Mouse (Mus musculus) kidney, postnatal 10 days (tissue): ENCODE measurements around the gene Zfp131.

Experiments used
- DNase-seq: peaks from one replicate; pipeline ENCODE4 v3.0.0; 2021; ENCODE audit warnings: mixed read lengths

Gene Zfp131

GRCm38 (mm10) chr13:119754635-119755020 is 36.1 kb downstream of the Zfp131 start:
- DNase-seq: no peak

DNA sequence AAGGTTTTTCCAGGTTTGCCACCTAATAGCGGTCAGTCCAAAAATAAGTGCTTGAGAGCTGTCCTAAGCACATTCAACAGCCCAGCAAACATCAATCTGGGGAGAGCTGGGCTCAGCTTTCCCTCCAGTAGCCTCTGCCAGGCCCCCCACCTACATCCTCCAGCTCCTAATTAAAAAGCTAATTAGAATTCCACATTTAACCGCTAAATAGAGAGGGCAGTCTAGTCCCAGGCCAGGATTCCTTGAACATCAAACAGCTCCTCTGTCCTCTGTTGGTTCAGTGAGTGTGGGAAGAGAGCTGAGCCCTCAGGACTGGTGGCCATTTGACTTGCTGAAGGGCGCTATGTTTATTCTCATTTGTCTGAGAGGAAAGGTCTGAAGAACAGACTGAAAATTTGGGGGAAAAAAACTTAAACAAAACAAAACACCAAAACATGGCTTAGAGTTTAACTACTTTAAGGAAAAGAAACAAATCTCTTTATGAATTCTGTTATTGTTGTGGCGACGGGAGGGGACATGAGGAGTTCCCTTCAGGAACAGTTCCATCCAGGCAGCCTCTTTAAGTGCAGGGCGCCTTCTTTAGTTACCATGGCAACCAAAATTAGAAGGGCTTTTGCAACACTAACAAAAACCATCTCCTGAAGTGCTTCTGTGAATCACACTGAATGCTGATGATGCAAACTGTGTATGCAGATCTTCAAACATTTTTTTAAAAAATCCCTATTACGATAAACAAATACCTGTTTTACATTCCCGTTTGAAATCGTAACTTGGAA is 36.6 kb downstream of the Zfp131 start:
- DNase-seq: no peak

DNA sequence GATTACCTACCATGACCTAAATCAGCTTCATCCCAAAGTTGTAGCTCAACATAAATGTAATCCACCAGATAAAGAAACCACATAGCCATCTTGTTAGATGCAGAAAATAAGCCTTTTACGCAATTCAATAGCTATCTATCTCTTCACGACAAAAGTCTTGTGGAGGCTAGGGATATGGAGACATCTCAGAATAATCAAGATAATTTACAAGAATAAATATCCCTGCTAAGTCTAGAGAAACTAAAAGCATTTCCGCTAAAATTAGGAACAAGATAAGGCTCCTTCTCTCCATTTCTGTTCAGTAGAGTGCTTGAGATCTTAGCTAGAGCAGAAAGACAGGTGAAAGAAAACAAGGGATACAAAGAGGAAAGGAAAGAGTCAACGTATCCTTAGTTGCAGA is 43.8 kb downstream of the Zfp131 start:
- no peak for DNase-seq

DNA sequence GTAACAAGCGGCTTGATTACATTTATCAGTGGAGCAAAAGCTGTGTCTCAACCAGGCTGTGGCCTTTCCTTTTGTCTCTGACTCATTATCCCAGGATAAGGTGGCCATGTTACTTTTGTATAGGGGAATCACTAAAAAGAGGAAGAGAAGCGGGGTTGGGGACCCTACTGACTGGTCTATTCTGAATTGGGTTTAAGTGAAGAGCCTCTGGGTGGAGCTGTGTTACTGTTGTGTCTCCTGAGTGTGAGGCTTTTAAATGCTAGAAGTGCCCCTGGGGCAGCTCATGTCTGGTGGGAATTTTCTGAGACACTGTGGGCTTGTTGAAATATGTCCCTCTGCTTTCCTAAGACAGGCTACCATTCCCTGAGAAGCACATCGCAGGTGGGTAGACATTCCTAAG is 47.2 kb downstream of the Zfp131 start:
- no peak for DNase-seq

DNA sequence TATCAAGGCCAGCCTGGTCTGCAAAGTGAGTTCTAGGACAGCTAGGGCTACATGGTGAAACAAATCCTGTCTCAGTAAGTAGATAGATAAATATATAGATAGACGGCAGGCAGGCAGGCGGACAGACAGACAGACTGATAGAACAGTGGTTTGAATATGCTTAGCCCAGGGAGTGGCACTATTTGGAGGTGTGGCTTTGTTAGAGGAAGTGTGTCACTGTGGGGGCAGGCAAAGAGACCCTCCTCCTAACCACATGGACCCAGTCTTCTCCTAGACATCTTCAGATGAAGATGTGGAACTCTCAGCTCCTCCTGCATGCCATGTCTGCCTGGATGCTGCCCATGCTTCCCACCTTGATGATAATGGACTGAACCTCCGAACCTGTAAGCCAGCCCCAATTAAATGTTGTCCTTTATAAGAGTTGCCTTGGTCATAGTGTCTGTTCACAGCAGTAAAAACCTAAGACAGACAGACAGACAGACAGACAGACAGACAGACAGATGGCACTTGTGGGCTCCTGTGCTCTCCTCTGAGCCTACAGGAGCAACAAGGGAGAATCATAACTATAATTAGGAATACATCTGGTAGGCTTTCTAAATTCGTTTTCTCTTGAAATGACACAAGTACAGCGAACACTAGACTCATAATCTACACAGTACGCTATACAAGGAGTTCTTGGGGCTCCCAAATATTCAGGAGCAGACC is 47.8 kb downstream of the Zfp131 start:
- no peak for DNase-seq

- DNase-seq: no peak
Observed at GRCm38 (mm10) chr13:119741390-119742237, 49.1 kb downstream of the Zfp131 start.

GRCm38 (mm10) chr13:119731448-119731847 is 59.2 kb downstream of the Zfp131 start:
- no peak for DNase-seq

- no peak for DNase-seq
Observed at GRCm38 (mm10) chr13:119729406-119729805, 61.3 kb downstream of the Zfp131 start.

DNA sequence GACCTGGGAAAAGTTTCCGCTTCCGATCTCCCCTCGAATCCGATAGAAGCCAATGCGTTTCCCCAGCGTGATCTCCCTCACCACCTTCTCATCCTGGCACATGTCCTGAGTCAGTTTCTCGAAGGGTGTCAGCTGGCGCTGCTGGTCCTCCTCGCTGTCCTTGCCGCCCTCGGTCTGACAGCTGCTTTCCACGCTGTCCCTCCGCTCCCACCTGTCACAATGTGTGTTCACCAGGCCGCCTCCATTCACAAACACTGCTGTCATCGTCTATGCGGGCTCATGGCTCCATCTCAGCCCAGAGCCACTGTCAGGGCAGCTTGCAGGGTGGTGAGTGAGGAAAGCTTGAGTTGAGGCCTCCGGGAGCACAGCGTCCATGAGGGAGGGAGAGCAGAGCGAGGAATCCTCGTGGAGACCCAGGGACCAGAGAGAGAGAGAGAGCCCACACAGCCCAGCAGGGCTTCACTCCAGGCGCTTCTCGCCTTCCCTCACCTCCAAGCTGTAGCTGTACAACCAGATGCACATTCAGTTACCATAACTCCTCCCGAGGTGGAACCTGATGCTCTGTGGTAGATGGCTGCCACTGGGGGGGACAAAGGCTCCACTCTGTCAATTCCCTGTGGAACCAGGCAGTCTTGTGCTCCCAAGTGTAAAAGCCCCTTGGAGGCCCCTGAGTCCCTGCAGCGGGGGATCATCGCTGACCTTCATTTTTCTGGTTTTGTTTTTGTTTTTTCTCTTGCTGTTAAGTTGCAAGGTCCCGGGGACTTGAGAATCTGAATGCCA is 62.9 kb downstream of the Zfp131 start:
- no peak for DNase-seq

DNA sequence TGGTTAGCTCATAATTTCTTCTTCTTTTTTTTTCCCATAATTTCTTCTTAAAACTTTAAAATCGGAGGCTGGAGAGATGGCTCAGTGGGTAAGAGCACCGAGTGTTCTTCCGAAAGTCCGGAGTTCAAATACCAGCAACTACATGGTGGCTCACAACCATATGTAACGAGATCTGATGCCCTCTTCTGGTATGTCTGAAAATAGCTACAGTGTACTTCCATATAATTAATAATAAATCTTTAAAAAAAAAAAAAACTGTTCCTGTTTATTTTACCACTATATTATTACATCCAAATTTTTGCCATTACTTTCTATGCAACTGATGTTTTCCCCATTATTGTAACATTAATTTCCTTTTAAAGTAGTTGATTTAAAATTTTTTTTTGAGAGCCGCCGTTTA is 66.1 kb downstream of the Zfp131 start:
- DNase-seq: no peak

- no peak for DNase-seq
Observed at GRCm38 (mm10) chr13:119723368-119723767, 67.3 kb downstream of the Zfp131 start.

GRCm38 (mm10) chr13:119722447-119722846 is 68.2 kb downstream of the Zfp131 start:
- no peak for DNase-seq

DNA sequence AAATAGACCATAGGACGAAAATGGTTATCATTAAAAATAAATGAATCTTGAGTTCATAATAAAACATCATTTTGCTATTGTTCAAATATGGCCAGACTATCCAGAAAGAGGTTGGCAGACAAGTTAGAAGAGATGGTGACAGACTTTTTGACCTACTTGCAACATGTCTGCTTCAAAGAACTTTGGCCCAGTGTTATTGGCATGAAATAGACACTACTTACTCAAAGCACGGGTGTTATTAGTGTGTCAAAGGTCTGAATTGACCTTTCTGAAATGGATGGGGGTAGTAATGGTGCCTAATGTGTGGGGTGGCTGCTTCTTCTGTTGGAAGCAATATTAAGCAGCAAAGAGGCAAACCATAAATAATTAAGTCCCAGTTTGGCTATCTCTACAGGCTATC is 74.6 kb downstream of the Zfp131 start:
- DNase-seq: no peak
